Mouse (Mus musculus) ovary, adult 18-20 months (tissue): ENCODE results near the gene Cycs.
A peak's percentile ranks its signal among the peaks of the same experiment; 100 is the strongest.

Experiments used
- DNase-seq: peaks from one replicate; pipeline ENCODE4 v3.0.0; 2022; ENCODE audit warnings: low spot score, mixed read lengths

The Cycs gene

GRCm38 (mm10) chr6:50545412-50546043 lies 20.8 kb downstream of the Cycs start:
- DNase-seq: no peak

- no peak for DNase-seq
Measured at GRCm38 (mm10) chr6:50542535-50542934, 23.8 kb downstream of the Cycs start.

- DNase-seq: no peak
Measured at GRCm38 (mm10) chr6:50539641-50540040, 26.7 kb downstream of the Cycs start.

- DNase-seq: peak; percentile 62
Measured at GRCm38 (mm10) chr6:50536461-50536892, 29.9 kb downstream of the Cycs start.

- no peak for DNase-seq
Measured at GRCm38 (mm10) chr6:50535346-50535745, 31.0 kb downstream of the Cycs start.

GRCm38 (mm10) chr6:50531920-50532319 lies 34.4 kb downstream of the Cycs start:
- no peak for DNase-seq

GRCm38 (mm10) chr6:50531003-50531402 lies 35.3 kb downstream of the Cycs start:
- DNase-seq: no peak

GRCm38 (mm10) chr6:50529194-50529593 lies 37.1 kb downstream of the Cycs start:
- DNase-seq: no peak

- no peak for DNase-seq
Measured at GRCm38 (mm10) chr6:50527416-50527815, 38.9 kb downstream of the Cycs start.

- DNase-seq: no peak
Measured at GRCm38 (mm10) chr6:50526597-50527024, 39.7 kb downstream of the Cycs start.

GRCm38 (mm10) chr6:50525846-50526245 lies 40.5 kb downstream of the Cycs start:
- no peak for DNase-seq

GRCm38 (mm10) chr6:50524261-50524896 lies 42.0 kb downstream of the Cycs start:
- no peak for DNase-seq

GRCm38 (mm10) chr6:50522772-50523171 lies 43.6 kb downstream of the Cycs start:
- DNase-seq: no peak

GRCm38 (mm10) chr6:50521532-50522135 lies 44.7 kb downstream of the Cycs start:
- no peak for DNase-seq

GRCm38 (mm10) chr6:50520139-50520538 lies 46.2 kb downstream of the Cycs start:
- no peak for DNase-seq

GRCm38 (mm10) chr6:50518371-50518770 lies 48.0 kb downstream of the Cycs start:
- no peak for DNase-seq
